Mouse (Mus musculus) forebrain, embryonic 10.5 days (tissue): ENCODE measurements around the gene Pik3c2g. TPM values are rescaled to one million over a fixed set of nuclear protein-coding genes. Genes with fewer than 3 reads are reported as not detected.

Source experiments
- DNase-seq: peaks from one replicate; pipeline ENCODE4 v3.0.0-alpha.2; 2017; ENCODE audit warnings: low spot score; ENCODE audit errors: extremely low spot score
- H3K27ac ChIP-seq: fragments of 300-500 bp; sonication (generic); 2 replicates; pipeline ENCODE4 v1.5.1; 2016; ENCODE audit warnings: mild to moderate bottlenecking
- H3K27me3 ChIP-seq: fragments of 300-500 bp; sonication (generic); 2 replicates; pipeline ENCODE4 v1.6.1; 2016; ENCODE audit warnings: mild to moderate bottlenecking; ENCODE audit not compliant: poor library complexity, severe bottlenecking
- H3K36me3 ChIP-seq: fragments of 300-500 bp; sonication (generic); replicated peaks from 2 replicates; pipeline ENCODE4 v1.6.1; 2016; ENCODE audit warnings: mild to moderate bottlenecking, moderate library complexity
- H3K4me1 ChIP-seq: fragments of 300-500 bp; sonication (generic); 2 replicates; pipeline ENCODE4 v1.6.1; 2016
- H3K4me3 ChIP-seq: fragments of 300-500 bp; sonication (generic); 2 replicates; pipeline ENCODE4 v1.5.1; 2016; ENCODE audit warnings: mild to moderate bottlenecking, moderate library complexity
- H3K9me3 ChIP-seq: fragments of 300-500 bp; sonication (generic); 2 replicates; pipeline ENCODE4 v1.6.1; 2016; ENCODE audit warnings: mild to moderate bottlenecking, moderate library complexity
- WGBS: fragments of 180-500 bp; shearing (Covaris S2); methylation state at CpG from one replicate; pipeline ENCODE4 v1.1.7; 2016; 5-methylcytosine and 5-hydroxymethylcytosine counted together
- polyA plus RNA-seq: library from polyadenylated mRNA; unstranded; fragments of >200 nt; fragmentation: Nextera tagmentation; extraction: Ambion mirVana; gene quantifications from 2 replicates; pipeline ENCODE4 v1.2.1, GENCODE M21; 2016

The Pik3c2g gene
- polyA plus RNA-seq, 1 experiment from 2014 or later = not detected

DNA sequence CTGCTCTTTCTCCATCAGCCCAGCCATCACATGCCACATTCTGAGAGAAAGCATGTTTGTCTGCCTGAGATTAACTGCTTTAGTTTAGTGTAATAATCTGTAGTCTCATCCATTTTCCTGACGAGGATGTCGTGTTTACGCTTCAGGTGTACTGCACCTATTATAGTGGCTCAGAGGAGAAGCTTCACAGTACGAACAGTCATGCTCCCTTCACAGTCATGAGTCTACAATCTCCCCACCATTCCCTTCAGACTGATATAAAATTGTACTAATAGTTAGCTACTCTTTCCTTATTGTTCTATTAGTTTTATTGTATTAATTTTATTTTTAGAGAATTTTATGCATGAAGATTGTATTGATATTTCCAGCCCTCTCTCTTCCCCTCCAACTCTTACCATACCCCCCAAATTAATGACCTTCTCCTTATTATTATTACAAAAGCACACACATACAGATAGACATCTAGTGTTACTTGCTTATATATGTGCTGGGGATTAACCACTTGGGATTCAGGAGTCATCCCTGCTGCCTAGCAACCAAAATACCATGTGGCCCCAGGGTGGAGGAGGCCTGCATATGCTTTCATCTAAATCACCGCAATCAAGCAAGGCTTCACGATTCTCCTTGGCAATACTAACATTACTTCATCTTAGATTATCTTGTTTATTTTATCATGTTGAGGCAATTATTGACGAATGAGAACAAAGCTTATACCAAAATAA, 159.9 kb downstream of the Pik3c2g start:
- Histone ChIP-seq H3K27me3 (no peaks in the 10 kb centered on the region), H3K27ac (no peak overlapping the region), H3K9me3 (no peaks in the 10 kb centered on the region), H3K36me3 (no peaks in the 10 kb centered on the region), H3K4me3 (no peak overlapping the region), H3K4me1 (no peaks in the 10 kb centered on the region; the same call in 1 of the 2 replicates)
- DNase-seq = no peak
- 91% methylated on average over 7 of the region's 7 CpGs for WGBS

DNA sequence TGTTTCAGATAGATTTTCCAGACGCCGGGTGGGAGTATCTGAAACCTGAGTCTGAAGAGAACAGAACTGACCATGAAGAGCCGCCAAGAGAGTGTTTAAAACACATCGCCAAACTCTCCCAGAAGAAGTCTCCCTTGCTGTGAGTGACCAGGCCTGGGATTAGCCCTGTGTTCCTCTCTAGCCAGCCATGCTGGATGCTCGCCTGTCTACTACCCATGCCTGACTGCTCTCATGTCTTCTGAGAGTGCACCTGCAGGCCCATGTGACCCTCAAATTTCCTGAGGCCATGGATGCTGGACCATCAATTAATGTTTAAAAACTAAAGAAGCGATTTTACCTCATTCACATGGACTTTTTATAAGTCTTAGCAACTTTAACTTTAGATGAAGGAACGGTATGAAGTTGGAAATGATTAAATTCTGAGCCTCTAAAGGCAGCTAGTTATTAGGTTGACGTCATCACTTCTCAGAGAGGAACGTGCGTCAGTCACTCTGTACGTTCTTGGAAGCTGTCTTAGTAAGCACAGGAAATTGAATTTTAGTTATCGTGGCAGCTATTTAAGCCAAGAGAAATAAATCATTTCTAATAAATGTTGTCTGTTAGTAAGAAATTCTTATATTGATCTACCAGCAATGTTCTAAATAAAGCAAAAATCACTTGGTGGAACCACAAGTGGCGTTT, 161.2 kb downstream of the Pik3c2g start:
- Histone ChIP-seq H3K36me3 (no peaks in the 10 kb centered on the region), H3K4me1 (no peaks in the 10 kb centered on the region; the same call in 1 of the 2 replicates), H3K27ac (no peak overlapping the region), H3K9me3 (no peaks in the 10 kb centered on the region), H3K4me3 (no peak overlapping the region), H3K27me3 (no peaks in the 10 kb centered on the region)
- 91% methylated on average over 13 of the region's 13 CpGs for WGBS
- DNase-seq = no peak

DNA sequence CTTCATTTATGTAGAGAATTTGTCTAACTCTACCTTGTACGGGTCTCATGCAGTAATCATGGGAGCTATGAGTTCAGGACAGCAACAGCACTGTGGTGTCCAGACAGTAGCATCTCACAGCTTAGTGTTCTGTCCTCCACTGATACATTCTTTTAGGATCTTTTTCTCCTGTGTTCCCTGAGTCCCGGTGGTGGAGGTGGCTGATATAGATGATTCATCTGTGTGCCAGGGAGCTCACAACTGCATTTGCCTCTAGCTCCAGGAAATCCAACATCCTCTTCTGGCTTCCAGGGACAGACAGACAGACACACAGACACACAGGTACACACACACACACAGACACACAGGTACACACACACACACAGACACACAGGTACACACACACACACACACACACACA, 163.6 kb downstream of the Pik3c2g start:
- Histone ChIP-seq H3K36me3 (no peaks in the 10 kb centered on the region), H3K27me3 (no peaks in the 10 kb centered on the region), H3K27ac (no peak overlapping the region), H3K4me1 (no peaks in the 10 kb centered on the region; the same call in 1 of the 2 replicates), H3K9me3 (no peaks in the 10 kb centered on the region), H3K4me3 (no peak overlapping the region)
- WGBS = 91% methylated on average over 2 of the region's 2 CpGs
- DNase-seq = no peak

DNA sequence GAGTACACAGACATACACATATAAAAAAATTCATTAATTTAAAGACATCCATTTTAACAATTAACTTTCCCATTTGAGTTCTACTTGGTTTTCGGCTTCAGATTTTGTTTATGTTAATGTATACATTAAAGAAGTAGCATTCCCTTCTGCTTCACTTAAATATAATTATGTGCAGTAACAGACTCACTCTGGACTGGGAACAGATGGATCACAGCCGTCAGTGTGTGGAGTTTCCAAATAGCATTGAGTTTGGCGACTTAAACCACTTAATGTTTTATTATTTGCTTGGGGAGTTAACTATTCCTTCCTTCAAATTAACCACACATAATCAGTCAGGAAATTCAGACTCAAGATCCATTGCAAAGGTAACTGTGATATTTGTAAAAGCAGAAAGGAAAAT, 164.0 kb downstream of the Pik3c2g start:
- no peak for DNase-seq
- Histone ChIP-seq H3K36me3 (no peaks in the 10 kb centered on the region), H3K4me3 (no peak overlapping the region), H3K27ac (no peak overlapping the region), H3K9me3 (no peaks in the 10 kb centered on the region), H3K4me1 (no peaks in the 10 kb centered on the region; the same call in 1 of the 2 replicates), H3K27me3 (no peaks in the 10 kb centered on the region)
- 85% methylated on average over 3 of the region's 3 CpGs for WGBS

DNA sequence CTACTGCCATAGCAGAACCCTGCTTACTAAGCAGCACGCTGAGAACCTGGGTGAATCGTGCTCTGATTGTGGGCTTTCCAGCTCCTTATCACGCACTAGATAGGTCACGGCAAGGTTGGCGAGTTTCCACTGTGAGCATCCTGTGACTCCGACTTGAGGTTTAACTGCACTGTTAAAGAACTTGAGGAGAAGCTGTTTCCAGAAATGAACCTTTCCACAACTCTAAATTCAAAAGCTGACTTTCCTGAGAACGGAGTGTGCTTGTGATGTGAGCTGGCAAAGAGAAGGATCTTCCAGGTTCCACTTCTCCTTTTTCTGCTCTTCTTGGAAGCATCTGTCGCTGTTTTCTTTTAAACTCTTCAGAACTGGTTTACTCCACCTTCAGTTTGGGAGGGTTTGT, 170.9 kb downstream of the Pik3c2g start:
- 91% methylated on average over 8 of the region's 8 CpGs for WGBS
- Histone ChIP-seq H3K36me3 (no peaks in the 10 kb centered on the region), H3K4me3 (no peak overlapping the region), H3K4me1 (peaks cover 24% of the 10 kb centered on the region; the same call in 1 of the 2 replicates), H3K27ac (no peak overlapping the region), H3K9me3 (no peaks in the 10 kb centered on the region), H3K27me3 (no peaks in the 10 kb centered on the region)
- no peak for DNase-seq

DNA sequence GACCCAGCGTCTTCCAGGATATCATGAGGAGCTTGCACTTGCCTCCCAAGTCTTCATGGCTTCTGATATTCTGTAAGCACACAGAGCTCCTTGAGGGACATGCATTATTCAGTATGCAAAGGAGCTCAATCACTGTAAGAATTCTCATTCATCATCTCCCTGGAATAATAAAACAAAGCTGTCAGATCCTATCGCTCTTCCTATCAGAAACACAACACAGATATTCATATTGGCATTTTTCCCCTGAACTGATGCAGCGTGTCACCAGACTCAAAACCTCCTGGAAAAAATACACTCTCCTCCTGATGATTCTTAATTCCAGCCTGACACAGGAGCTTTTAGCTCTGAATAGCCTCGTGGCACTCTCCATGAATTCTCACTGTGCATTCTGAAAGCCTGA, 174.0 kb downstream of the Pik3c2g start:
- Histone ChIP-seq H3K36me3 (no peaks in the 10 kb centered on the region), H3K4me1 (peaks cover 24% of the 10 kb centered on the region; the same call in 1 of the 2 replicates), H3K27ac (no peak overlapping the region), H3K27me3 (no peaks in the 10 kb centered on the region), H3K9me3 (no peaks in the 10 kb centered on the region), H3K4me3 (no peak overlapping the region)
- 65% methylated on average over 4 of the region's 4 CpGs for WGBS
- DNase-seq = no peak

DNA sequence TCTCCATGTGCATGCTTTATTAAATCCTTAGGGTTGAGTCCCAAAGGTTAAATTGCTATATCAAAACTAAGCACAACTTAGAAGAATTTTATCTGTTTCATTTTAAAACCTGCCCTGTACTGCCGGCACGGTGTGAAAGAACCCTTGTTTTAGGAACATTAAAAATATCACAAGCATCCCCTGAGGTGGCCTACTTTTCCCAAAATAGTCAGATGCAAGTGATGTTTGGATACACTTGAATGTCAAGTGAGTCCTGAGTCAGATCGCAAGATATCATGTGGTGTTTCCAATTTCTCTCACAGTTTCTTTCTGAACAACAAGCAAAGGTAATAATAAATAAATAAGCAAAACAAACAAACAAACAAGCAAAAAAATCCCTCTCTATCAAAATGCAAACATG, 177.4 kb downstream of the Pik3c2g start:
- Histone ChIP-seq H3K36me3 (no peaks in the 10 kb centered on the region), H3K27ac (no peak overlapping the region), H3K4me3 (no peak overlapping the region), H3K27me3 (no peaks in the 10 kb centered on the region), H3K9me3 (no peaks in the 10 kb centered on the region), H3K4me1 (peaks cover 24% of the 10 kb centered on the region; the same call in 1 of the 2 replicates)
- 95% methylated on average over 3 of the region's 3 CpGs for WGBS
- no peak for DNase-seq

DNA sequence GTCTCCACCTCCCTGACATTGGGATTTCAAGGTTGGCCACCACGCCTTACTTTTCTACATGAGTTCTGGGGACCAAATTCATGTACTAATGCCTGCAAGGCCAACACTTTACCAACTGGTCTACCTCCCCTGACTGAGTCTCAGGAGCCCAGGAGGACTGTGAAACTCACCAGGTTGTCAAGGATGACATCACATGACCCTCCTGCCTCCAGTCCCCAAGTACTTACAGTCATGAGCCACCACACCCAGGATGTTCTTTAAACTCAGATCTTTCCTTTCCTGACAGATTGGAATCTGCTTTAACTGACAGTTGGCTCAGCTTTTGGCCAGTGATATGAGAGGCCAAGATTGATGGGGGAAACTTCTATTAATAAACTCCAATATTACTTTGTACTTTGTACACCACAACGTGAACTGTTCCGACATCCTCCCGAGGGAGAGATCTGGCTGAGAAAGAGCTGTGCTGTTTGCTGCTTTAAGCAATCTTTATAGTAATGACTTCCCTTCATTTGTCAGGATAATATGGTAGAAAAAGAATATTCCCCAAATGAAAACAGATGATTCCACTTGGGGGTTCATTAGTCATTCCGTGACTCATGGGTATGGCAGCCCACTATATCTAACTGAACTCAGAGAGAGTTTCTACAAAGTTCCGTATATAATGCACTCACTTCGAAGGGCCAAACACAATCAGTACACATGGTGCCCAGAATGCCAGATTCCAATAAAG, 182.9 kb downstream of the Pik3c2g start:
- DNase-seq = no peak
- 93% methylated on average over 7 of the region's 7 CpGs for WGBS
- no peaks in the 10 kb centered on the region for H3K27me3 ChIP-seq
- H3K36me3 ChIP-seq = no peaks in the 10 kb centered on the region
- no peaks in the 10 kb centered on the region for H3K9me3 ChIP-seq
- no peak overlapping the region for H3K27ac ChIP-seq
- H3K4me1 ChIP-seq = no peaks in the 10 kb centered on the region
- H3K4me3 ChIP-seq = no peak overlapping the region

DNA sequence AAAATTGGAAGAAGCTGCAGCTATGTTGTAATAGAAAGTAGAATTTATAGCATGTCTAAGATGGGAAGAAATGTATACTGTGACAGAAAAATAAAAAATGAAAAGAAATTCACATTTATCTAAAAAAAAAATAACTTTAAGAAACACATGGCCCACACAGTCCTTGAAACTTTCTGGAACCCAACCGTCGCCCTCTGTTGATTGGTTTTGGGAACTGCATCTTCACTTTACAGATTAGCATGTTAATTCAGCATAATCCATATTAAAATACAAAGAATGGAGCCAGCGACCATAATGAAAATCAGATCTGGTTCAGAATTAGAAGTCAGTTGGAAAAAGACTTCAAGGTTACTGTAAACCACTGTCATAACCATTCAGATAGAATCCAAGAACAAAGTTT, 183.5 kb downstream of the Pik3c2g start:
- H3K9me3 ChIP-seq = no peaks in the 10 kb centered on the region
- no peaks in the 10 kb centered on the region for H3K27me3 ChIP-seq
- no peak overlapping the region for H3K4me3 ChIP-seq
- WGBS = 43% methylated on average over 3 of the region's 3 CpGs
- no peak overlapping the region for H3K27ac ChIP-seq
- no peaks in the 10 kb centered on the region for H3K4me1 ChIP-seq
- H3K36me3 ChIP-seq = no peaks in the 10 kb centered on the region
- DNase-seq = no peak

DNA sequence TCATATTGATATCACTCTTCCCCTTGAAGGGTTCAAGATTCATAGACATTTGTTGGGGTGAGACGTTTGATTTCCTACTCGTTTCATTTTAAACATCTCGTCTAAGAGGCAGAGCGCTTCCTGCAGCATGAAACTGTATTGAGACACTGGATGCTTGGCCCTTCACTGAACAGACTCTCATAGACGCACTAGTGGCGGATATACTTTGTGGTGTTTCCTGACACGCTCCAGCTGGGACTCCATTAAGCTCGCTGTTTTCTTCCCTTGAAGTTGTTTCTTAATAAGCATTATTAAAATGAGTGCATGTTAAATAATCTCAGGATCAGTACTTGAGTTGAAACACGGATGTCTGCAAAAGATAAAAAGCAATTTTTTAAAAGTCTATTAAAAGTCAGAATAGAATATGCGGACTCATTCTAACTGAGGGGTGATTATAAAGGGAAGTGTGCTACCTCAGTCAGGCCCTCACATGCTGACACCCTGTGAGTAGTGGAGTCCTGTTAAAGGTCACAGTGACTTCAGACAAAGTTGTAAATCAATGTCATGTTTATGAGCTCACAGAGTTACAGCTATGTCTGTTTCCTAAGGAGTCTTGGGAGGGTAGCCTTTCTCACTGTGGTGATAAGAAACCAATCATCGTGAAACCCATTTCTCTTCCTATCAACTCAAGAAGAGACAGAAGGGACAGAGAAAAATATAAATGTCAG, 190.7 kb downstream of the Pik3c2g start:
- 90% methylated on average over 11 of the region's 11 CpGs for WGBS
- DNase-seq = no peak
- no peaks in the 10 kb centered on the region for H3K9me3 ChIP-seq
- H3K27ac ChIP-seq = no peak overlapping the region
- H3K4me3 ChIP-seq = no peak overlapping the region
- no peaks in the 10 kb centered on the region for H3K4me1 ChIP-seq
- H3K36me3 ChIP-seq = no peaks in the 10 kb centered on the region
- no peaks in the 10 kb centered on the region for H3K27me3 ChIP-seq

DNA sequence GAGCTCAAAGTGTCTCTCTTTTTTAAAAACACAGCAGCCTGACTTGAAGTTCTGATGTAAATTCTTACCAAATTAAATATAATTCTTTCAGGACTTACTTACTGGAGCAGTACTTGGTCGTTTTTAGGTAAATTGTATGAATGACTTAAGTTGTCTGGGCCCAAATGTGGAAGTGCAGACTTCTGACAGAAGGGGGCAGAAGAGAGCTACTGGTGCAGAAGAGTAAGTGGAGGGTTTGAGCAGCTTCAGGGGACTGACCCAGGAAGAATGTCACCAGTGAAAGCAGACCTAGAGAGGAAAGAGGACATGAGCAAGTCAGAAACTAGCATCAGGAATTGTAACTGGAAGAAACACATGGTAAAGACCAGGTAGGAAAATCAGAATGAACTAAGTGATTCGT, 193.0 kb downstream of the Pik3c2g start:
- Histone ChIP-seq H3K4me1 (no peaks in the 10 kb centered on the region), H3K27ac (no peak overlapping the region), H3K36me3 (no peaks in the 10 kb centered on the region), H3K4me3 (no peak overlapping the region), H3K9me3 (no peaks in the 10 kb centered on the region), H3K27me3 (no peaks in the 10 kb centered on the region)
- 77% methylated on average over 2 of the region's 2 CpGs for WGBS
- no peak for DNase-seq

DNA sequence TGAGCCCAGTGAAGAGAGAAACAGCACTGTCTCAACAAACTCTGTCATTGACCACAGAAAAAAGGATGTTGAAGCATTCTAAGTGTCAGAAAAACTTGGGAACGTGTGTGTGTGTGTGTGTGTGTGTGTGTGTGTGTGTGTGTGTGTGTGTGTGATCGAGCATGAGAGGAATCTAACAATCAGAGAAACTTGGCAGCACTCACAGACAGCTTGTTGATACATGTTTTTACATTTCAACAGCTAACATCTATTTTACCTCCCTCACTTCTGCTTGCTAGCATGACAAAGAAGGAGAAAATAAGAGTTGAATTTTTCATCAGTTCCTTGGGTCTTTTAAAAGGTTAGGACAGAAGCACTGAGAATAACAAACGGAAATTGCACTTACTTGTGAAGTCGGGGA, 202.5 kb downstream of the Pik3c2g start:
- Histone ChIP-seq H3K27me3 (no peaks in the 10 kb centered on the region), H3K27ac (no peak overlapping the region), H3K9me3 (no peaks in the 10 kb centered on the region), H3K4me1 (no peaks in the 10 kb centered on the region), H3K36me3 (no peaks in the 10 kb centered on the region), H3K4me3 (no peak overlapping the region)
- no peak for DNase-seq
- WGBS = 88% methylated on average over 4 of the region's 4 CpGs
